Mouse (Mus musculus): ENCODE measurements around the gene Mreg. TPM values are rescaled to one million over a fixed set of nuclear protein-coding genes. Genes with fewer than 3 reads are reported as not detected.

The Mreg gene
- total RNA-seq, 4 experiments from 2014 or later = 4.2 to 7.6 (median 5.8) TPM

DNA sequence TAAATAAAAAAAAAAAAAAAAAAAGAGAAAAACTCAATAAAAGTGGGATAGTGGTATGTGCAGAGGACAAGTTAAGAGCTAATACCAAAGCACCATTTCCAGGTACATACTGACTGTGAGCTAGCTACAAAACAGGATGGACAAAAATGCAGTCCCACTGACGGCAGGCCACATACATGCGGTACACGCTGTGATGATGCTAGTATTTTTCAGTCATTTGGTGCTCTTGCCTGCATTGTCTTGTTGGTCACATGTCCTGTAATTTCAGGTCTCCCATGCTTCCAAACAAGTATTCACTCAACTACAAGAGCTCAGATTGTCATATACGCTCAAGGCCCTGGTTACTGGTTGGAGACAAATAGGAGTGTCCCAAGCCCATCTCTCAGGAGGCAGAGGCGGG lies 15.4 kb upstream of the Mreg start:
- no peak for DNase-seq (ENCODE audit: low spot score in 2 of 2)

GRCm38 (mm10) chr1:72226887-72227481 lies 14.9 kb upstream of the Mreg start:
- DNase-seq (ENCODE audit: low spot score in 2 of 2) = no peak

DNA sequence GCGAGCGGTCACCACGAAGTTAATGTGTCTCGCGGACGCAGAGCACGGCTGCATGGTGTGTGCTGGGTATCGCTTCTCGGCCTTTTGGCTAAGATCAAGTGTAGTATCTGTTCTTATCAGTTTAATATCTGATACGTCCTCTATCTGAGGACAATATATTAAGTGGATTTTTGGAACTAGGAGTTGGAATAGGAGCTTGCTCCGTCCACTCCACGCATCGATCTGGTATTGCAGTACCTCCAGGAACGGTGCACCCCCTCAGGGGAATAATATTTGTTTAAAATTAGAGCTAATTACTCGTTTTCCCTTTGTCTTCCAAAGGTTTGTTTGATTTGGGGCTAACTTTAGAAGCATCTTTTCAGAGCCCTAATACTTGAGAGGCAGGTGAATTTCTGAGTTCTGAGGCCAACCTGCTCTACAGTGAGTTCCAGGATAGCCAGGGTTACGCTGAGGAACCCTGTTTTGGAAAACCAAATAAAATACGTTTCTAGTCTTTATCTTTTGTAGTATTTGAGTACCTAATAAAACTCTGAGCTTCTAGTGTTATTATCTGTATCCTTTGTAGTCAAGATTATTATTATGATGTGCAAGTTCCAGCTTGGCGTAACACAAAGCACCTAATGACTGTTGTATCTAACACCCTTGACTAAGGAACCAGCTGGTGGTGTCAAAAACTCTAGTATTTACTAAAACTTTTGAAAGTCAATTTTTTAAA lies 14.2 kb upstream of the Mreg start:
- no peak for DNase-seq (ENCODE audit: low spot score in 2 of 2)

GRCm38 (mm10) chr1:72225720-72226171 lies 13.6 kb upstream of the Mreg start:
- DNase-seq (ENCODE audit: low spot score in 2 of 2) = peak; percentile 70 to 74

DNA sequence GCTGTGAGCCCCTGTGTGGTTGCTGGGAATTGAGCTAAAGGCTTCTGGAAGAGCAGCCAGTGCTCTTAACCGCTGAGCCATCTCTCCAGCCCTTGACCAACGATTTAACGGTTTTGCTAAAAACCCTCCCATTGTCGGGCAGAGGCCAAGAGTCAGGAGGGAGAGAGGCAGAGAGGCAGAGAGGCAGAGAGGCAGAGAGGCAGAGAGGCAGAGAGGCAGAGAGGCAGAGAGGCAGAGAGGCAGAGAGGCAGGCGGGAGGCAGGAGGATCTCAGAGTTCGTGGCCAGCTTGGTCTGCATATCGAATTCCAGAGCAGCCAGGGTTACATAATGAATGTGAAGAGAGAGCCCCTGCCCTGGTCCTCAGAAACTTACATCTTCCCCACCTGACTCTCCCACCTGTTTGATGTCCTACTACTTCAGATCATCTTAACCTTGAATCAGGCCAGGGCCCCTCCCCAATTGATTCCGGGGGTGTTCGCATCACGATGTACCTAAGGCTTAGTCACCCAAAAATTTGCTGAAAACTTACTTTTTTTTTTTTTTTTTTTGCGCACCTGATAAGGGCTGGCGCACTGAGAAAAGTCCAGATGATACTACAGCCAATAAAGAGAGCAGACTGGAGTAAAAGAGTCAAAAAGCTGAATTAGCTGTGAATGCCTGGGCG lies 13.1 kb upstream of the Mreg start:
- DNase-seq (ENCODE audit: low spot score in 2 of 2) = no peak

- peak in 1 of 2 experiments; percentile 28 for DNase-seq (ENCODE audit: low spot score in 2 of 2)
Observed at GRCm38 (mm10) chr1:72220008-72220407, 7.9 kb upstream of the Mreg start.

GRCm38 (mm10) chr1:72219116-72219515 lies 7.0 kb upstream of the Mreg start:
- DNase-seq (ENCODE audit: low spot score in 2 of 2) = no peak

DNA sequence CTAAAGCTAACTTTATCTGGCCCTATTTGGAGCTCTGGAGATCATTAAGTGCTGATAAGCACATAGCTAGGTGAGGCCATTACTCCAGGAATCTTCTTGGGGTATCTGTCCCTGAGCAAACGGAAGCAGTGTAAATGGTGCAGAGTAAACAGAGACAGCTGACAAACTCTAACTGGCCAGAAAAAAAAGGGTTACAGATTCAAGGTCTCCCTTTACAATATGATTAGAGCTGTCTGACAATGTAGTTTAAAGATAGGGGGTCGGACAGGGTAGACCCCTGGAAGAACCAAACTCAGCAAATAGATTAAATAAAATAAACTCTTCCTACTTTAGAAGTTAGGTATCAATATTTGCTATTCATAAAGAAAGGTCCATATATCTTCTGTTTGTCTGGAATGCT lies 6.5 kb upstream of the Mreg start:
- no peak for DNase-seq (ENCODE audit: low spot score in 2 of 2)

DNA sequence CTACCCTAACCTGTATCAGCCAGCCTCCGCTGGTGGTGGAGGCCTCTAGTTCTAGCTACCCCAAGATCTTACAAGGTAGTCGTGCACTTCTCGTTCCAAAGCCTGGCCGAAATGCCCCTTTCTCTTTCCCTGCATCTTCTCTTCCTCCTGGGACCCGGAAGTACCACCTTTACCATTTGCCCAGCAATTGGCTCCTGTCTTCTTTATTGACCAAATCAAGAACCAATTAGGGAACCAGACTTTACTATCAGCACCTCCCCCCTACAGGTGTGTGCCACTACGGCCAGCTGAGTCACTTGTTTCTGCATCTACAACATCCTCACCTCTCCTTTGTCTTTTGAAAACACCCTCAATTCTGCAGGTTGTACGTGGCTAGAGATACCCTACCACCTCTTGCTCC lies 4.7 kb upstream of the Mreg start:
- DNase-seq (ENCODE audit: low spot score in 2 of 2) = no peak

- DNase-seq (ENCODE audit: low spot score in 2 of 2) = no peak
Observed at GRCm38 (mm10) chr1:72215174-72215573, 3.1 kb upstream of the Mreg start.

- DNase-seq (ENCODE audit: low spot score in 2 of 2) = no peak
Observed at GRCm38 (mm10) chr1:72214470-72214961, 2.4 kb upstream of the Mreg start.

GRCm38 (mm10) chr1:72213954-72214353 lies 1.8 kb upstream of the Mreg start:
- no peak for DNase-seq (ENCODE audit: low spot score in 2 of 2)

GRCm38 (mm10) chr1:72210803-72211679 lies 1.1 kb downstream of the Mreg start:
- DNase-seq (ENCODE audit: low spot score in 2 of 2) = no peak

DNA sequence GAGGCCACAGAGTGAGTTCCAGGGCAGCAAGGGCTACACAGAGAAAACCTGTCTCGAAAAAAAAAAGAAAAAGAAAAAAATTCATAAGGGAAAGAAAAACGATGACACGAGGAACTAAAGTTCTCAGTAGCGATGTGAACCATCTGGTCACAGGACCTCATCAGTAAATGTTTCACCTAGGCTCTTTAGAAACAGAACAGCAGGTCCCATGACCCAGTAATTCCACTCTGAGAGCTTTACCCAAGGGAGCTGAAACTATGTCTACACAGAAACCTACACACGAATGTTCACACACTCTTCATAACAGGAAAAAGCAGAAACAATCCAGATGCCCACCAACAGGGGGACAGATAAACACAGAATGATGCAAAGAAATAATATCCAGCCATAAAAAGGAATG lies 4.0 kb downstream of the Mreg start:
- no peak for DNase-seq (ENCODE audit: low spot score in 2 of 2)

- no peak for DNase-seq (ENCODE audit: low spot score in 2 of 2)
Observed at GRCm38 (mm10) chr1:72205113-72205512, 7.0 kb downstream of the Mreg start.

DNA sequence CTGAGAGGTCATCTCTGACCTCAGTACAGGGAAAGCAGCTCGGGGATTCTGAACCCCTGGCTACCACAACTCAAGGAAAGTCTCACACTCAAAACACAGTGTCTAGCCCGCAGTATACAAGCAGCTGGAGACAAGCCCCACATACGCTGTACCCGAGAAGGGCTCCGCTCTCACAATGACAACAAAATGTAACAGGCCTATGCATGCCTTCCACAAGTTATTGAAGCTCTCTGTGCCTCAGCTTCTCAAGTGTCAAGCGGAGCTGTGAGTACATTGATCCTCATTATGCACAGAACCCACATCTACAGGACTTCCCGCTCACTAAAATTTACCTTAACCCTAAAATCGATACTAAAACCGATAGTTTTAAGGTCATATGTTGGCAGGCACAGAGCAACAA lies 8.9 kb downstream of the Mreg start:
- no peak for DNase-seq (ENCODE audit: low spot score in 2 of 2)

GRCm38 (mm10) chr1:72202705-72203104 lies 9.4 kb downstream of the Mreg start:
- DNase-seq (ENCODE audit: low spot score in 2 of 2) = no peak

- DNase-seq (ENCODE audit: low spot score in 2 of 2) = no peak
Observed at GRCm38 (mm10) chr1:72202068-72202467, 10.0 kb downstream of the Mreg start.

- no peak for DNase-seq (ENCODE audit: low spot score in 2 of 2)
Observed at GRCm38 (mm10) chr1:72201126-72201525, 11.0 kb downstream of the Mreg start.

- DNase-seq (ENCODE audit: low spot score in 2 of 2) = no peak
Observed at GRCm38 (mm10) chr1:72198142-72198806, 13.8 kb downstream of the Mreg start.
